Mouse (Mus musculus) neural tube, embryonic 14.5 days (tissue): ENCODE results near the gene Dcst1. TPM values are rescaled to one million over a fixed set of nuclear protein-coding genes. Genes with fewer than 3 reads are reported as not detected.

ENCODE experiments used
- ATAC-seq: fragments of 200-750 bp; cut with Nextera tagmentation; 2 replicates; pipeline ENCODE4 v1.8.0; 2017; ENCODE audit warnings: low read depth, mild to moderate bottlenecking, moderate TSS enrichment, moderate library complexity
- H3K27ac ChIP-seq: fragments of 300-500 bp; sonication (generic); 2 replicates; pipeline ENCODE4 v1.5.1; 2014; ENCODE audit warnings: low read depth, mild to moderate bottlenecking, control low read depth, low read length, moderate library complexity, mixed read lengths
- H3K27me3 ChIP-seq: fragments of 300-500 bp; sonication (generic); 2 replicates; pipeline ENCODE4 v1.6.1; 2014; ENCODE audit warnings: low read length; ENCODE audit not compliant: control insufficient read depth, insufficient read depth
- H3K36me3 ChIP-seq: fragments of 300-500 bp; sonication (generic); 2 replicates; pipeline ENCODE4 v1.6.1; 2014; ENCODE audit warnings: low read length, mixed read lengths; ENCODE audit not compliant: control insufficient read depth, insufficient read depth
- H3K4me1 ChIP-seq: fragments of 300-500 bp; sonication (generic); 2 replicates; pipeline ENCODE4 v1.6.1; 2014; ENCODE audit warnings: low read length; ENCODE audit not compliant: control insufficient read depth, insufficient read depth
- H3K4me2 ChIP-seq: fragments of 300-500 bp; sonication (generic); 2 replicates; pipeline ENCODE4 v1.6.1; 2014; ENCODE audit warnings: mild to moderate bottlenecking, low read depth, low read length, control low read depth
- H3K4me3 ChIP-seq: fragments of 300-500 bp; sonication (generic); 2 replicates; pipeline ENCODE4 v1.5.1; 2014; ENCODE audit warnings: low read depth, low read length, control low read depth, mixed read lengths
- H3K9ac ChIP-seq: fragments of 300-500 bp; sonication (generic); replicated peaks from 2 replicates; pipeline ENCODE4 v1.6.1; 2014; ENCODE audit warnings: low read depth, mild to moderate bottlenecking, control low read depth, low read length, mixed read lengths
- H3K9me3 ChIP-seq: fragments of 300-500 bp; sonication (generic); 2 replicates; pipeline ENCODE4 v1.6.1; 2016; ENCODE audit warnings: low read length; ENCODE audit not compliant: control insufficient read depth
- WGBS: fragments of 180-500 bp; shearing (Covaris S2); extraction: QIAGEN DNeasy Blood & Tissue Kit; methylation state at CpG from one replicate; pipeline ENCODE4 v1.1.7; 2014; 5-methylcytosine and 5-hydroxymethylcytosine counted together
- polyA plus RNA-seq: library from polyadenylated mRNA; unstranded; fragments of >200 nt; fragmentation: Nextera tagmentation; extraction: Ambion mirVana; gene quantifications from 2 replicates; pipeline ENCODE4 v1.2.1, GENCODE M21; 2014

Dcst1 gene
- polyA plus RNA-seq, 1 experiment from 2014 or later: 1.4 TPM

GRCm38 (mm10) chr3:89378394-89379067 is 13.5 kb upstream of the Dcst1 start:
- no peaks in the 10 kb centered on the region for H3K36me3 ChIP-seq
- peak overlapping the region; percentile 16; the same call in 1 of the 2 replicates for H3K27ac ChIP-seq
- peak overlapping the region; percentile 78 for H3K9ac ChIP-seq
- H3K4me3 ChIP-seq: peak overlapping the region; percentile 51
- H3K4me1 ChIP-seq: peaks cover 9% of the 10 kb centered on the region; the same call in 1 of the 2 replicates
- peak overlapping the region; percentile 95 for H3K4me2 ChIP-seq
- peak; percentile 91 for ATAC-seq
- H3K9me3 ChIP-seq: no peaks in the 10 kb centered on the region
- 1% methylated on average over 28 of the region's 29 CpGs for WGBS
- H3K27me3 ChIP-seq: no peaks in the 10 kb centered on the region

- Histone ChIP-seq H3K9me3 (no peaks in the 10 kb centered on the region), H3K4me3 (no peak overlapping the region), H3K4me2 (peak overlapping the region; percentile 95; the same call in 1 of the 2 replicates), H3K27me3 (no peaks in the 10 kb centered on the region), H3K9ac (no peak overlapping the region), H3K36me3 (no peaks in the 10 kb centered on the region), H3K27ac (no peak overlapping the region), H3K4me1 (peaks cover 9% of the 10 kb centered on the region; the same call in 1 of the 2 replicates)
- peak; percentile 25; the same call in 1 of the 2 replicates for ATAC-seq
- WGBS: 70% methylated on average over 4 of the region's 4 CpGs
These were observed 12.8 kb upstream of the Dcst1 start for GRCm38 (mm10) chr3:89377831-89378230.

GRCm38 (mm10) chr3:89373581-89374231 is 8.7 kb upstream of the Dcst1 start:
- H3K4me1 ChIP-seq: peaks cover 6% of the 10 kb centered on the region; the same call in 1 of the 2 replicates
- no peak for ATAC-seq
- H3K27me3 ChIP-seq: no peaks in the 10 kb centered on the region
- H3K4me2 ChIP-seq: no peak overlapping the region
- no peak overlapping the region for H3K4me3 ChIP-seq
- no peaks in the 10 kb centered on the region for H3K9me3 ChIP-seq
- 48% methylated on average over 5 of the region's 5 CpGs for WGBS
- no peak overlapping the region for H3K9ac ChIP-seq
- no peaks in the 10 kb centered on the region for H3K36me3 ChIP-seq
- no peak overlapping the region for H3K27ac ChIP-seq

GRCm38 (mm10) chr3:89367338-89367737 is 2.3 kb upstream of the Dcst1 start:
- Histone ChIP-seq H3K36me3 (no peaks in the 10 kb centered on the region), H3K4me2 (no peak overlapping the region), H3K27ac (no peak overlapping the region), H3K9me3 (no peaks in the 10 kb centered on the region), H3K4me1 (no peaks in the 10 kb centered on the region), H3K4me3 (no peak overlapping the region), H3K27me3 (no peaks in the 10 kb centered on the region), H3K9ac (no peak overlapping the region)
- WGBS: 71% methylated on average over 11 of the region's 11 CpGs
- ATAC-seq: no peak

- Histone ChIP-seq H3K4me3 (no peak overlapping the region), H3K4me2 (no peak overlapping the region), H3K36me3 (no peaks in the 10 kb centered on the region), H3K27ac (no peak overlapping the region), H3K9me3 (no peaks in the 10 kb centered on the region), H3K4me1 (no peaks in the 10 kb centered on the region), H3K9ac (no peak overlapping the region), H3K27me3 (no peaks in the 10 kb centered on the region)
- no peak for ATAC-seq
- 69% methylated on average over 20 of the region's 20 CpGs for WGBS
These were observed 697 bp upstream of the Dcst1 start for GRCm38 (mm10) chr3:89365486-89366414.

GRCm38 (mm10) chr3:89364631-89365030 is 422 bp downstream of the Dcst1 start:
- no peaks in the 10 kb centered on the region for H3K36me3 ChIP-seq
- 62% methylated on average over 8 of the region's 8 CpGs for WGBS
- H3K4me3 ChIP-seq: no peak overlapping the region
- H3K4me1 ChIP-seq: no peaks in the 10 kb centered on the region
- H3K27ac ChIP-seq: no peak overlapping the region
- H3K27me3 ChIP-seq: no peaks in the 10 kb centered on the region
- H3K9me3 ChIP-seq: no peaks in the 10 kb centered on the region
- ATAC-seq: no peak
- H3K4me2 ChIP-seq: no peak overlapping the region
- no peak overlapping the region for H3K9ac ChIP-seq

GRCm38 (mm10) chr3:89361675-89362074 is 3.4 kb downstream of the Dcst1 start, which contains the start of gene Dcst2:
TSS of gene Dcst2 (plus strand) at chr3:89361975.
- ATAC-seq: no peak
- no peak within 1 kb of the TSS for H3K4me3 ChIP-seq
- WGBS: 87% methylated on average over 7 of the region's 7 CpGs
- no peaks in the 10 kb centered on the region for H3K36me3 ChIP-seq
- H3K4me2 ChIP-seq: no peak within 1 kb of the TSS
- H3K27ac ChIP-seq: no peak within 1 kb of the TSS
- no peaks in the 10 kb centered on the region for H3K9me3 ChIP-seq
- no peaks in the 10 kb centered on the region for H3K27me3 ChIP-seq
- no peaks in the 10 kb centered on the region for H3K4me1 ChIP-seq
- H3K9ac ChIP-seq: no peak within 1 kb of the TSS

- no peak overlapping the region for H3K9ac ChIP-seq
- no peaks in the 10 kb centered on the region for H3K36me3 ChIP-seq
- no peaks in the 10 kb centered on the region for H3K9me3 ChIP-seq
- H3K4me1 ChIP-seq: no peaks in the 10 kb centered on the region
- ATAC-seq: no peak
- 73% methylated on average over 3 of the region's 3 CpGs for whole genome bisulfite sequencing
- no peak overlapping the region for H3K4me2 ChIP-seq
- no peaks in the 10 kb centered on the region for H3K27me3 ChIP-seq
- H3K4me3 ChIP-seq: no peak overlapping the region
- no peak overlapping the region for H3K27ac ChIP-seq
These were observed 4.8 kb downstream of the Dcst1 start for GRCm38 (mm10) chr3:89360237-89360636.
